ENCODE assay signal across 8 mouse cellular contexts in genomic region chr16:42164941-42165340, GRCm38 (mm10).
DNase-seq lines count a peak whose midpoint lies in the region; ATAC-seq lines count a peak whose summit lies in the region.

No protein-coding gene starts in this region.

- no peak overlapping the region for H3K27ac ChIP-seq in forebrain, embryonic 11.5 days (ENCODE audit: low read depth, low read length)

- H3K27me3 ChIP-seq in forebrain, embryonic 11.5 days (ENCODE audit: control insufficient read depth, insufficient read depth, low read length), result no peaks in the 10 kb centered on the region

- no peaks in the 10 kb centered on the region for H3K36me3 ChIP-seq in forebrain, embryonic 11.5 days (ENCODE audit: control insufficient read depth, insufficient read depth, low read length)

- no peak overlapping the region for H3K4me2 ChIP-seq in forebrain, embryonic 11.5 days (ENCODE audit: low read depth, low read length, severe bottlenecking)

- no peak overlapping the region for H3K9ac ChIP-seq in forebrain, embryonic 11.5 days (ENCODE audit: low read length)

- H3K4me3 ChIP-seq in forebrain, embryonic 11.5 days (ENCODE audit: low read depth, low read length), result no peak overlapping the region

- intact Hi-C loops in heart, postnatal 36 days (cut with DNase I), result loop anchor here (5.0 to 10.0 kb wide), 2 partner anchors 908 to 1630 kb away; no protein-coding TSS in a partner anchor

- DNase-seq in MEL-GATA-1-ER (ENCODE audit: extremely low read depth, low read depth), result peak; percentile 65
- peak; percentile 77 for DNase-seq in c-Kit-positive CD71-negative TER-119-negative erythroid progenitor cells, embryonic 14.5 days (ENCODE audit: low read depth)
- DNase-seq in forebrain, embryonic 11.5 days (ENCODE audit: low spot score), result peak; percentile 81
- peak; percentile 74 to 76 for DNase-seq in heart, postnatal 36 days
- peak; percentile 77 for DNase-seq in layer of hippocampus, adult 9-11 months
- peak; percentile 73 for DNase-seq in lung, postnatal 25 days (ENCODE audit: low spot score)
- DNase-seq in right cerebral cortex, adult 18-20 months, result peak; percentile 81
- peak; percentile 42 for DNase-seq in yolk sac, embryonic 10.5 days (ENCODE audit: low spot score)

- ATAC-seq in forebrain, embryonic 11.5 days (replicated peaks; ENCODE audit: low FRiP score), result peak; percentile 66

- H3K9me3 ChIP-seq in forebrain, embryonic 11.5 days (ENCODE audit: control insufficient read depth, low read length), result no peaks in the 10 kb centered on the region

- no peaks in the 10 kb centered on the region for H3K4me1 ChIP-seq in forebrain, embryonic 11.5 days (replicated peaks; ENCODE audit: control insufficient read depth, insufficient read depth, low read length)
